Mouse (Mus musculus): Measurements from ENCODE around the gene Rasgef1b.

Rasgef1b gene

GRCm38 (mm10) chr5:99544664-99545494 lies 184.0 kb downstream of the Rasgef1b start:
- no peak for DNase-seq (ENCODE audit: extremely low read depth, low read depth)

GRCm38 (mm10) chr5:99541999-99542765 lies 186.7 kb downstream of the Rasgef1b start:
- DNase-seq (ENCODE audit: extremely low read depth, low read depth), result no peak

- DNase-seq (ENCODE audit: extremely low read depth, low read depth), result no peak
These were observed 187.5 kb downstream of the Rasgef1b start for GRCm38 (mm10) chr5:99541321-99541895.

GRCm38 (mm10) chr5:99533416-99533815 lies 195.4 kb downstream of the Rasgef1b start:
- DNase-seq (ENCODE audit: extremely low read depth, low read depth), result no peak

GRCm38 (mm10) chr5:99526797-99527201 lies 202.1 kb downstream of the Rasgef1b start:
- DNase-seq (ENCODE audit: extremely low read depth, low read depth), result no peak

GRCm38 (mm10) chr5:99525649-99526048 lies 203.2 kb downstream of the Rasgef1b start:
- DNase-seq (ENCODE audit: extremely low read depth, low read depth), result no peak

GRCm38 (mm10) chr5:99522571-99523269 lies 206.1 kb downstream of the Rasgef1b start:
- DNase-seq (ENCODE audit: extremely low read depth, low read depth), result no peak

DNA sequence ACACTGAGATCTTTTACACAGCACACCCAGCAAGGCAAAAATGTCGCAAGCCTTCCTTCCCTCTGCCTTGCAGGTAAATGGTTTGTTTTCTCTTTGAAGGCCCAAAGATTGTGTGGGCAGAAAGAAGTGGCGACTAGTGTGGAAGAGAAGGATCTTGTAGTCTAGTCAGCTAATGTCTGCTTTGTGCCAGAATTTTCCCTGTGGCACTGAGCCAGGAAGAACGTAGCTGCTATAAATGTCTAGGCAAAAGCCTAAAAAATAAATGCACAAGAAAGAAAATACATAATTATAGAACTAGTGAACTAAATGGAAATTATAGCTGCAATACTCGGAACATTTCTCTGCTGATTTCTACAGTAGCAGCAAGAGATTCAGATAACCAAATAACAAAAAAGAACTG lies 207.5 kb downstream of the Rasgef1b start:
- DNase-seq (ENCODE audit: extremely low read depth, low read depth), result no peak

GRCm38 (mm10) chr5:99519556-99519955 lies 209.3 kb downstream of the Rasgef1b start:
- DNase-seq (ENCODE audit: extremely low read depth, low read depth), result no peak

- no peak for DNase-seq (ENCODE audit: extremely low read depth, low read depth)
These were observed 209.8 kb downstream of the Rasgef1b start for GRCm38 (mm10) chr5:99519023-99519422.

DNA sequence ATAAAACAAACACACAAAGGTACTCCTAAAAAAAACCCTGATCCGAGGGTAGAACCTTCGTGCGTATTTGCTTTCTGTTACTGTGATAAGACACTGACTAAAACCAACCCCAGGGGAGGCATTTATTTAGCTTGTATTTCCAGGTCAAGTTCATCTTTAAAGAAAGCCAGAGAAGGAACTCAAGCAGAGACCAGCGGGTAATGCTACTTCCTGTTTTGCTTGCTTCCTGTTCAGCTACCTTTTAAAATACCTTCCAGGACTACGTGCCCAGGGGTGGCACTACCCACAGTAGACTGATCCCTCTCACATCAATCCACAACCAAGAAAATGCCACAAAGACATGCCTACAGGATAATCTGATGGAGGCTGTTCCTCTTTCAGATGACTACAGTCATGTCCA lies 212.7 kb downstream of the Rasgef1b start:
- DNase-seq (ENCODE audit: extremely low read depth, low read depth), result no peak

DNA sequence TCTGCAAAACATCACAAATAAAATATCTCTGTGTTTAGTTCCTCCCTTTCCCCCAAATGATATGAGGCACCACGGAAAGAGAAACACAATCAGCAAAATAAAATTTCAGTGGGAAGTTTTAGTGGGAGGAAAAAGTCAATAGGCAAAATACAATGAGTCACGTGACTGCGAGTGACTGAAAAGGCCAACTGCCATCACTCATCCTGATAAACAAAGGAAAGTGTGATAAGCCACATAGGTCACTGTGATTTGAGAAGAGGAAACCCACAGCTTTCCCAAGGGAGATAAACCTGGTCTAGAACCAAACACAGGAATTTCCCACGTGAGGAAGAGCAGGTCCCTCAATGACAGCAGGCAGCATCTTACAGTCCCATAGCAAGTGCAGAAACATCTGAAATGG lies 213.1 kb downstream of the Rasgef1b start:
- no peak for DNase-seq (ENCODE audit: extremely low read depth, low read depth)

- no peak for DNase-seq (ENCODE audit: extremely low read depth, low read depth)
These were observed 215.5 kb downstream of the Rasgef1b start for GRCm38 (mm10) chr5:99513209-99513880.

- DNase-seq (ENCODE audit: extremely low read depth, low read depth), result no peak
These were observed 217.8 kb downstream of the Rasgef1b start for GRCm38 (mm10) chr5:99511081-99511480.

DNA sequence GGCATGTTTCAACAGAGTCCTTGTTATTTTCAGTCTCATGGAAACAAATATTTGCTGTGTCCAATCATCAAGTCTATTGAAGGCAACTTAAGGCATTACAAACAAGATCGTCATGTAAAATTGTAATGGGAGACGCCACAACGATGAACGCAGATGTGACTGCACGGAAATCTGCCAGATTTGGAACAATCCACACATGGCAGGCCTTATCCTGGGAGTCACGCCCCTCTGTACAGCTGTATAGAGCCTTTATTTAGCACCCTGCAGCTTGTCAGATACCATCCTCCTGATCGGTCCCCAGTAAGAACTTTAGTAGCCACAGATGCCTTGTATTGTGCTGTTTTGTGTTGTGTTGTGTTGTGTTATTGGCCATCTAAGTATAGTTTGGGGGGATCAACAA lies 222.8 kb downstream of the Rasgef1b start:
- DNase-seq (ENCODE audit: extremely low read depth, low read depth), result no peak

DNA sequence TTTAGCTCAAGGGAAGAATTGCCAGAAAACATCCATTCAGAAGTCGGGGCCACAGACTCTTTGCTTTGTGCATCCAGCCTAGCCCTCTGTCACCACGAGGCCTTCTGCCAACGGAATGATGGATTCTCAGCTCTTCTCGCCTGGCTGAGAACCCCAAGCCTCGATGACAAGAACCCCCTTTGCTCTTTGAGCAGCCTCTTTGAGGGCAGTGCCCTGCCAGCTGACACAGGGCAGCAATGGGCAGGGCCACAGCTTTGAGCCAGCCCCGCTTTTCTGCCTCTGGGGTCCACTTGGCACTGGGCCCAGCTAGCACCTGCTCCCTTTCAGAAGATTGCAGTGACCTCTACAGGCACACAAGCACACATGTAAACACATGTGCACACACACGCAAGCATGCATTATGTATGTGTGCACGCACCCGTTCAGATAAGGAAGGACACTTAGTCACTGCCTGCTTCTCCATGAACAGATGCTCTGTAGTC lies 224.5 kb downstream of the Rasgef1b start:
- DNase-seq (ENCODE audit: extremely low read depth, low read depth), result no peak

DNA sequence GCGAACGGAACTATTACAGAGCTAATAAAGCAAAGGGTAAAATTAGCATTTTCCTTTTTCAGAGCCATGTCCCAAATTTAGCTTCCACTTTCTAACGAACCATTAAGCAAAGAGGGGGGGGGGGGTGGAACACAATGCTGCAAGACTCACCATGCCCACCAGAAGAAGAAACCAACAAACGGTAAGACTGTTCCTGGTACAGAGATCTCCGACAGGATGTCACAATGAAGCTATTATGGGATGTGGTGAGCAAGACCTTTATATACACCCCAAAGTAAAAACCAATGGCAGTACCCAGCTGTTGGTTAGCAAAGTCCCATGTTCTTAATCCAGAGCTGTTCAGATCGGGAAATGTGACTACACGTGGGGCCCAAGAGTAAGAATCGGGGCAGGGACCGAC lies 226.2 kb downstream of the Rasgef1b start:
- DNase-seq (ENCODE audit: extremely low read depth, low read depth), result no peak

- no peak for DNase-seq (ENCODE audit: extremely low read depth, low read depth)
These were observed 229.3 kb downstream of the Rasgef1b start for GRCm38 (mm10) chr5:99499404-99500089.

- no peak for DNase-seq (ENCODE audit: extremely low read depth, low read depth)
These were observed 231.0 kb downstream of the Rasgef1b start for GRCm38 (mm10) chr5:99497856-99498255.

Measured in MEL-GATA-1-ER (cell line).